Mouse (Mus musculus): ENCODE data around the gene Elane. TPM values are rescaled to one million over a fixed set of nuclear protein-coding genes. Genes with fewer than 3 reads are reported as not detected.
"Not testable (repeated sequence)": the region's sequence is repeated elsewhere in the genome, so short reads cannot be mapped to it uniquely, and the experiment has no call there.

The Elane gene
- polyA plus RNA-seq, 1 experiment from 2014 or later = not detected

GRCm38 (mm10) chr10:79890670-79891069 lies 4.6 kb downstream of the Elane start, which contains the start of gene Cfd:
Cfd (plus strand) TSS chr10:79890853.
- Histone ChIP-seq H3K27ac (replicated peaks) (no peak within 1 kb of the TSS), H3K36me3 (peaks cover 5% of the 10 kb centered on the region; the same call in 1 of the 2 replicates), H3K27me3 (no peaks in the 10 kb centered on the region), H3K4me2 (replicated peaks) (no peak within 1 kb of the TSS), H3K4me1 (no peaks in the 10 kb centered on the region), H3K9me3 (no peaks in the 10 kb centered on the region), H3K4me3 (no peak within 1 kb of the TSS), H3K9ac (replicated peaks) (no peak within 1 kb of the TSS)
- WGBS = 42% methylated on average over 5 of the region's 5 CpGs
- ATAC-seq (replicated peaks) = no peak

GRCm38 (mm10) chr10:79892451-79893118 lies 6.5 kb downstream of the Elane start:
- H3K27me3 ChIP-seq = not testable (repeated sequence)

GRCm38 (mm10) chr10:79896306-79896705 lies 10.3 kb downstream of the Elane start:
- no peak overlapping the region for H3K27ac ChIP-seq (replicated peaks)
- no peaks in the 10 kb centered on the region for H3K27me3 ChIP-seq
- H3K9ac ChIP-seq (replicated peaks) = no peak overlapping the region
- 90% methylated on average over 16 of the region's 16 CpGs for WGBS
- peaks cover 13% of the 10 kb centered on the region for H3K36me3 ChIP-seq
- H3K9me3 ChIP-seq = no peaks in the 10 kb centered on the region
- no peak for ATAC-seq (replicated peaks)
- H3K4me3 ChIP-seq = no peak overlapping the region
- no peak overlapping the region for H3K4me2 ChIP-seq (replicated peaks)
- peaks cover 6% of the 10 kb centered on the region for H3K4me1 ChIP-seq

More at GRCm38 (mm10) chr10:79892451-79893118, 6.5 kb downstream of the Elane start:
- H3K36me3 ChIP-seq = peaks cover 13% of the 10 kb centered on the region; the same call in 1 of the 2 replicates
- not testable (repeated sequence) for H3K9me3 ChIP-seq; H3K9ac ChIP-seq (replicated peaks); H3K4me1 ChIP-seq; H3K4me3 ChIP-seq; H3K4me2 ChIP-seq (replicated peaks); H3K27ac ChIP-seq (replicated peaks)
- ATAC-seq (replicated peaks) = peak; percentile 69
- WGBS = 42% methylated on average over 22 of the region's 22 CpGs

- Histone ChIP-seq H3K4me2 (replicated peaks) (no peak overlapping the region), H3K27me3 (no peaks in the 10 kb centered on the region), H3K27ac (replicated peaks) (no peak overlapping the region), H3K4me3 (no peak overlapping the region), H3K9me3 (no peaks in the 10 kb centered on the region), H3K4me1 (peaks cover 7% of the 10 kb centered on the region), H3K36me3 (peaks cover 13% of the 10 kb centered on the region), H3K9ac (replicated peaks) (no peak overlapping the region)
- no peak for ATAC-seq (replicated peaks)
- WGBS = 89% methylated on average over 13 of the region's 13 CpGs
These were observed 10.8 kb downstream of the Elane start for GRCm38 (mm10) chr10:79896814-79897213.

- Histone ChIP-seq H3K9me3 (no peaks in the 10 kb centered on the region), H3K36me3 (peaks cover 13% of the 10 kb centered on the region), H3K27me3 (no peaks in the 10 kb centered on the region), H3K4me2 (replicated peaks) (no peak overlapping the region), H3K27ac (replicated peaks) (no peak overlapping the region), H3K4me3 (no peak overlapping the region), H3K9ac (replicated peaks) (no peak overlapping the region), H3K4me1 (peaks cover 7% of the 10 kb centered on the region)
- no peak for ATAC-seq (replicated peaks)
- WGBS = 51% methylated on average over 20 of the region's 20 CpGs
These were observed 11.5 kb downstream of the Elane start for GRCm38 (mm10) chr10:79897316-79898245.

- Histone ChIP-seq H3K27me3 (no peaks in the 10 kb centered on the region), H3K9ac (replicated peaks) (no peak overlapping the region), H3K36me3 (peaks cover 30% of the 10 kb centered on the region), H3K9me3 (no peaks in the 10 kb centered on the region), H3K27ac (replicated peaks) (peak overlapping the region; percentile 27; the same call in 1 of the 2 replicates), H3K4me3 (no peak overlapping the region), H3K4me2 (replicated peaks) (no peak overlapping the region), H3K4me1 (peaks cover 7% of the 10 kb centered on the region)
- WGBS = 7% methylated on average over 2 of the region's 2 CpGs
- peak; percentile 63 for ATAC-seq (replicated peaks)
These were observed 14.9 kb downstream of the Elane start for GRCm38 (mm10) chr10:79900951-79901410.

- H3K4me3 ChIP-seq = no peak overlapping the region
- WGBS = 94% methylated on average over 9 of the region's 9 CpGs
- ATAC-seq (replicated peaks) = no peak
- no peaks in the 10 kb centered on the region for H3K9me3 ChIP-seq
- no peak overlapping the region for H3K27ac ChIP-seq (replicated peaks)
- H3K4me2 ChIP-seq (replicated peaks) = no peak overlapping the region
- no peaks in the 10 kb centered on the region for H3K27me3 ChIP-seq
- no peak overlapping the region for H3K9ac ChIP-seq (replicated peaks)
- peaks cover 44% of the 10 kb centered on the region for H3K36me3 ChIP-seq
- H3K4me1 ChIP-seq = peaks cover 17% of the 10 kb centered on the region
These were observed 20.7 kb downstream of the Elane start for GRCm38 (mm10) chr10:79906712-79907111.

GRCm38 (mm10) chr10:79907415-79907814 lies 21.4 kb downstream of the Elane start:
- Histone ChIP-seq H3K36me3 (peaks cover 47% of the 10 kb centered on the region), H3K4me3 (0 out of 2 replicates have a peak overlapping the region, but pooled peaks have one; percentile 74), H3K4me2 (replicated peaks) (no peak overlapping the region), H3K4me1 (peaks cover 17% of the 10 kb centered on the region), H3K27me3 (no peaks in the 10 kb centered on the region), H3K9ac (replicated peaks) (no peak overlapping the region), H3K9me3 (no peaks in the 10 kb centered on the region), H3K27ac (replicated peaks) (no peak overlapping the region)
- peak; percentile 1; the same call in 1 of the 2 replicates for ATAC-seq (replicated peaks)
- 94% methylated on average over 10 of the region's 10 CpGs for WGBS

GRCm38 (mm10) chr10:79908167-79909091 lies 22.4 kb downstream of the Elane start, which contains the start of gene Med16:
Med16 (minus strand) TSS chr10:79908923.
- H3K4me2 ChIP-seq (replicated peaks) = peak within 1 kb of the TSS; percentile 51
- H3K36me3 ChIP-seq = peaks cover 43% of the 10 kb centered on the region
- no peaks in the 10 kb centered on the region for H3K9me3 ChIP-seq
- peak within 1 kb of the TSS; percentile 89 for H3K9ac ChIP-seq (replicated peaks)
- H3K27me3 ChIP-seq = no peaks in the 10 kb centered on the region
- peak; percentile 90 for ATAC-seq (replicated peaks)
- H3K4me1 ChIP-seq = peaks cover 17% of the 10 kb centered on the region
- 1% methylated on average over 52 of the region's 52 CpGs for WGBS
- H3K4me3 ChIP-seq = peak within 1 kb of the TSS; percentile 74
- peak within 1 kb of the TSS; percentile 98 for H3K27ac ChIP-seq (replicated peaks)

- H3K27ac ChIP-seq (replicated peaks) = peak overlapping the region; percentile 98
- H3K4me1 ChIP-seq = peaks cover 23% of the 10 kb centered on the region
- H3K9me3 ChIP-seq = no peaks in the 10 kb centered on the region
- peak; percentile 59 for ATAC-seq (replicated peaks)
- H3K27me3 ChIP-seq = no peaks in the 10 kb centered on the region
- H3K9ac ChIP-seq (replicated peaks) = peak overlapping the region; percentile 89
- 23% methylated on average over 14 of the region's 14 CpGs for WGBS
- H3K36me3 ChIP-seq = peaks cover 39% of the 10 kb centered on the region
- H3K4me3 ChIP-seq = peak overlapping the region; percentile 74
- H3K4me2 ChIP-seq (replicated peaks) = peak overlapping the region; percentile 43
These were observed 23.3 kb downstream of the Elane start for GRCm38 (mm10) chr10:79909092-79909922.

Measured in forebrain, embryonic 15.5 days (tissue).